Mouse (Mus musculus) MEL (cell line): ENCODE measurements at regions not wholly inside any gene's neighbourhood (a gene's known extent, or its start where the extent isn't known, plus 50 kb on each side); places are given as distances from the start of the nearest gene placed in this dataset.

Experiments
- CTCF ChIP-seq, 3 experiments: IDR thresholded peaks in 2 of 3; conservative IDR thresholded peaks in 1 of 3; 2 replicates each; pipeline ENCODE4 v1.5.1; 2011 to 2012; ENCODE audit warnings: low read length in 3 of 3, low read depth in 2 of 3, mild to moderate bottlenecking in 2 of 3, improper control_type of control experiment in 1 of 3, inconsistent platforms in 1 of 3, mixed read lengths in 1 of 3, moderate library complexity in 1 of 3; ENCODE audit not compliant: control insufficient read depth in 1 of 3, insufficient read depth in 1 of 3, poor library complexity in 1 of 3, severe bottlenecking in 1 of 3
- MAZ ChIP-seq: IDR thresholded peaks from 2 replicates; pipeline ENCODE4 v1.6.1; 2012; ENCODE audit warnings: low read depth, mild to moderate bottlenecking, inconsistent platforms, low read length, improper control_type of control experiment
- MYC ChIP-seq: IDR thresholded peaks from 2 replicates; pipeline ENCODE4 v1.6.1; 2011; ENCODE audit warnings: low read depth, mild to moderate bottlenecking, low read length, improper control_type of control experiment, moderate library complexity
- NELFE ChIP-seq: IDR thresholded peaks from 2 replicates; pipeline ENCODE4 v1.6.1; 2011; ENCODE audit warnings: low read depth, low read length, improper control_type of control experiment
- POLR2A ChIP-seq, 2 experiments: IDR thresholded peaks; 2 replicates each; pipeline ENCODE4 v1.6.1; 2011 to 2012; ENCODE audit warnings: low read length in 2 of 2, mild to moderate bottlenecking in 2 of 2, control low read depth in 1 of 2, improper control_type of control experiment in 1 of 2, low read depth in 1 of 2, moderate library complexity in 1 of 2; ENCODE audit not compliant: control insufficient read depth in 1 of 2, insufficient read depth in 1 of 2, poor library complexity in 1 of 2
- SMC3 ChIP-seq: IDR thresholded peaks from 2 replicates; pipeline ENCODE4 v1.6.1; 2011; ENCODE audit warnings: low read depth, low read length, improper control_type of control experiment
- TCF12 ChIP-seq: IDR thresholded peaks from 2 replicates; pipeline ENCODE4 v1.6.1; 2014; ENCODE audit warnings: low read depth, mild to moderate bottlenecking, inconsistent platforms, low read length, improper control_type of control experiment, moderate library complexity
- USF2 ChIP-seq, 2 experiments: IDR thresholded peaks; 2 replicates each; pipeline ENCODE4 v1.6.1; 2011 to 2012; ENCODE audit warnings: improper control_type of control experiment in 2 of 2, low read length in 2 of 2, borderline replicate concordance in 1 of 2, inconsistent platforms in 1 of 2, low read depth in 1 of 2, mild to moderate bottlenecking in 1 of 2; ENCODE audit not compliant: insufficient read depth in 1 of 2

DNA sequence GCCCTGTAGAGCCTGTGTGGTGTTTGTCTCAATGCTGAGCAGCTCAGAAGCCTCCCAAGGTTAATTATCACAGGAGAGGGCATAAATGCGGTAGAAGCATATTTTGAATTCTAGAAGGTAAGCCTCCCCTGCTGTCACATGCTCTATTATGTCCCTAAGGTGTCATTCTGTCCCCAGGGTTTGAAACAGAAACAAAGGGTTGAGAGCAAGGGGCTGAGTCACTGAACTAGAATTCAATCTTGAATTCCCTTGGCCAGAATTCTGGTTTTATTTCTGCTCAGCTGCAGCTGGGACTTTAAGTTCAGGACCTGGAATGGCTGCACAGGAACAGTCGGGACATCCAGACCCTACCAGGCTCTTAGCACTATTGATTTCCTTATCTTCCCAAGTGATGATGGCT is 533.2 kb upstream of the Lrrc6 start:
- TF ChIP-seq POLR2A (IDR thresholded peaks at IDR 0.05; ENCODE audit: control insufficient read depth in 1 of 2, insufficient read depth in 1 of 2, low read depth in 1 of 2, low read length in 2 of 2, poor library complexity in 1 of 2) (no peak), CTCF (IDR thresholded peaks at IDR 0.05 in 2 of 3, conservative IDR thresholded peaks at IDR 0.05 in 1 of 3; ENCODE audit: control insufficient read depth in 1 of 3, insufficient read depth in 1 of 3, low read depth in 2 of 3, low read length in 3 of 3, poor library complexity in 1 of 3, severe bottlenecking in 1 of 3) (no peak), TCF12 (no peak), MAZ (no peak), NELFE (no peak), SMC3 (no peak), USF2 (IDR thresholded peaks at IDR 0.05; ENCODE audit: borderline replicate concordance in 1 of 2, insufficient read depth in 1 of 2, low read depth in 1 of 2, low read length in 2 of 2) (no peak), MYC (no peak)
